Comparison of ENCODE assay signal across 15 mouse cellular contexts in the genomic region with DNA sequence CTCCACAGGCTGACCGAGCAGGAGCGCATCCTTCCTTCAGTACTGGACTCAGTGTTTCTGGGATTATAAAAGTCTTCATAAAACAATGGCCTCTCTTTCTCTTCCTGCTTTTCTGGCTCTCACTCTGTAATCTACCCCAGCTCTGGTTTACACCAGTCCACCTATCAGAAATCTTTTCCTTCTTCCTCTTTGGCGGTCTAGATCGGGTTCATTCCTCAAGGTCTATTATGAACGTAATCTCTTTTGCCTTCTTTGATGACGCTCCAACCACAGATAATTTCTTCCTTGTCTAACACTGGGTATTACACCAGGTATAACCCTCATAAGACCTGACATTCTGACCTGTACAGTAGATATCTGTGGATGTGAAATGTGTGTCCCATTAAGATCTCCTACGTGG. TPM values are rescaled to one million over a fixed set of nuclear protein-coding genes. Genes with fewer than 3 reads are reported as not detected.
DNase-seq lines count a peak whose midpoint lies in the region; ATAC-seq and TF ChIP-seq lines count a peak whose summit lies in the region.
"Had no signal": no experiment of that assay in that cellular context is flagged by ENCODE, and none has a peak within 500 bp of the region (broad histone marks: within the 10 kb centered on the region; RNA-seq: fewer than 3 reads in every experiment).

No protein-coding gene starts in this region.

- ATAC-seq in neural tube, embryonic 12.5 days (ENCODE audit: low FRiP score, low read depth), result no peak
- peak; percentile 14; the same call in 1 of the 2 replicates for ATAC-seq in megakaryocyte, adult 5-6 weeks (ENCODE audit: poor library complexity, severe bottlenecking)

- TF ChIP-seq EP300 in heart, adult 2 months (IDR thresholded peaks at IDR 0.05; ENCODE audit: insufficient read depth, low read depth, low read length), result no peak

- TF ChIP-seq CTCF in heart, adult 2 months (IDR thresholded peaks at IDR 0.05), result no peak

- no peak for DNase-seq in heart, embryonic 10.5 days (ENCODE audit: low spot score)
- no peak for DNase-seq in heart, adult 2 months
- DNase-seq in neural tube, embryonic 10.5 days (ENCODE audit: extremely low spot score, low spot score), result no peak
- no peak for DNase-seq in left cerebral cortex, postnatal 4 days
- DNase-seq in cerebellum, adult 9-11 months, result no peak
- DNase-seq in spleen, adult 12 weeks (ENCODE audit: low spot score), result no peak
- DNase-seq: cerebellum, postnatal 10 days; kidney, adult 8-10 months; spleen, adult 18-20 months; thymus, adult 18-20 months had no signal

- intact Hi-C loops in heart, adult 2 months (cut with DNase I), result loop anchor here (5.0 kb wide), 2 partner anchors 32 to 92 kb away; no protein-coding TSS in a partner anchor
- intact Hi-C loops in left cerebral cortex, postnatal 4 days (cut with DNase I), result loop anchor here (10.0 kb wide), 1 partner anchor 90 kb away; no protein-coding TSS in a partner anchor

- no peak overlapping the region for H3K9ac ChIP-seq in heart, adult 2 months (ENCODE audit: low read depth, low read length)
- H3K9ac ChIP-seq in neural tube, embryonic 12.5 days, result 0 out of 2 replicates have a peak overlapping the region, but pooled peaks have one; percentile 14
- H3K9ac ChIP-seq: heart, embryonic 12.5 days; limb, embryonic 15.5 days; lung, embryonic 15.5 days had no signal

- peaks cover 2% of the 10 kb centered on the region; the same call in 1 of the 2 replicates for H3K36me3 ChIP-seq in heart, embryonic 10.5 days
- H3K36me3 ChIP-seq in heart, adult 2 months (ENCODE audit: control insufficient read depth, insufficient read depth, low read length), result peaks cover 6% of the 10 kb centered on the region
- no peaks in the 10 kb centered on the region for H3K36me3 ChIP-seq in neural tube, embryonic 12.5 days
- H3K36me3 ChIP-seq: heart, embryonic 12.5 days; lung, embryonic 15.5 days had no signal

- H3K4me2 ChIP-seq in neural tube, embryonic 12.5 days (replicated peaks), result peak overlapping the region; percentile 67

- H3K9me3 ChIP-seq in heart, embryonic 10.5 days, result no peaks in the 10 kb centered on the region
- H3K9me3 ChIP-seq in neural tube, embryonic 12.5 days, result no peaks in the 10 kb centered on the region
- H3K9me3 ChIP-seq: heart, embryonic 12.5 days; limb, embryonic 15.5 days; lung, embryonic 15.5 days had no signal

- no peak overlapping the region for H3K27ac ChIP-seq in heart, embryonic 10.5 days
- no peak overlapping the region for H3K27ac ChIP-seq in heart, adult 2 months
- no peak overlapping the region for H3K27ac ChIP-seq in neural tube, embryonic 12.5 days
- H3K27ac ChIP-seq: limb, embryonic 15.5 days; lung, embryonic 15.5 days had no signal

- no peaks in the 10 kb centered on the region for H3K27me3 ChIP-seq in heart, embryonic 10.5 days (ENCODE audit: insufficient read depth, poor library complexity, severe bottlenecking)
- no peaks in the 10 kb centered on the region for H3K27me3 ChIP-seq in heart, adult 2 months (ENCODE audit: control insufficient read depth, insufficient read depth, low read length)
- no peaks in the 10 kb centered on the region for H3K27me3 ChIP-seq in neural tube, embryonic 12.5 days (replicated peaks)
- H3K27me3 ChIP-seq: heart, embryonic 12.5 days; limb, embryonic 15.5 days; lung, embryonic 15.5 days had no signal

- WGBS in heart, embryonic 10.5 days, result 68% methylated on average over 7 of the region's 7 CpGs
- WGBS in heart, adult 2 months, result 80% methylated on average over 7 of the region's 7 CpGs
- 86% methylated on average over 7 of the region's 7 CpGs for WGBS in neural tube, embryonic 12.5 days

- TF ChIP-seq POLR2A in heart, adult 2 months (IDR thresholded peaks at IDR 0.05; ENCODE audit: insufficient read depth, low read depth, low read length), result no peak

- peaks cover 10% of the 10 kb centered on the region for H3K79me2 ChIP-seq in heart, adult 2 months (replicated peaks; ENCODE audit: control insufficient read depth, insufficient read depth, low read length)

- H3K4me1 ChIP-seq in heart, embryonic 10.5 days, result peaks cover 26% of the 10 kb centered on the region
- H3K4me1 ChIP-seq in heart, adult 2 months (ENCODE audit: control insufficient read depth, insufficient read depth, low read length), result peaks cover 13% of the 10 kb centered on the region
- peaks cover 22% of the 10 kb centered on the region for H3K4me1 ChIP-seq in neural tube, embryonic 12.5 days

- 0 out of 2 replicates have a peak overlapping the region, but pooled peaks have one; percentile 5 for H3K4me3 ChIP-seq in heart, embryonic 10.5 days
- no peak overlapping the region for H3K4me3 ChIP-seq in heart, adult 2 months
- H3K4me3 ChIP-seq in neural tube, embryonic 12.5 days, result no peak overlapping the region

RNA-seq across cellular contexts. Expression of a gene that starts 1.0 kb away (rescaled TPM):
- polyA plus RNA-seq in heart, embryonic 10.5 days (2016; fragmentation: Nextera tagmentation; extraction: Ambion mirVana), result 27.8 and 30.4 TPM in 2 replicates
- 10 to 100 TPM; 34.5 to 36.8 TPM for total RNA-seq in heart, adult 2 months (2021)
- polyA plus RNA-seq in heart, adult 2 months (2012; rRNA removed), result 8.5 and 14.7 TPM in 2 replicates
- polyA plus RNA-seq in neural tube, embryonic 12.5 days (2016; fragmentation: Nextera tagmentation; extraction: Ambion mirVana), result 63.8 and 63.9 TPM in 2 replicates
- total RNA-seq in megakaryocyte, adult 5-6 weeks (2015), result 96.1 and 96.7 TPM in 2 replicates
- total RNA-seq in megakaryocyte, adult 5-6 weeks (2017), result 69.0 and 91.8 TPM in 2 replicates
- 100 to 1,000 TPM; 135 to 143 TPM for total RNA-seq in left cerebral cortex, postnatal 4 days (2021)

RNA-seq across cellular contexts. Expression of a gene that starts 1.8 kb away (rescaled TPM):
- polyA plus RNA-seq in heart, embryonic 10.5 days (2016; fragmentation: Nextera tagmentation; extraction: Ambion mirVana), result 21.2 and 26.1 TPM in 2 replicates
- 10 to 100 TPM; 19.7 to 20.2 TPM for total RNA-seq in heart, adult 2 months (2021)
- polyA plus RNA-seq in heart, adult 2 months (2012; rRNA removed), result 14.9 and 27.7 TPM in 2 replicates
- polyA plus RNA-seq in neural tube, embryonic 12.5 days (2016; fragmentation: Nextera tagmentation; extraction: Ambion mirVana), result 57.5 and 62.1 TPM in 2 replicates
- 84.2 and 101 TPM in 2 replicates for total RNA-seq in megakaryocyte, adult 5-6 weeks (2015)
- total RNA-seq in megakaryocyte, adult 5-6 weeks (2017), result 46.7 and 59.2 TPM in 2 replicates
- total RNA-seq in left cerebral cortex, postnatal 4 days (2021), result 10 to 100 TPM; 24.4 to 27.9 TPM
